Mouse (Mus musculus) bone marrow, adult 2 months (tissue): ENCODE data around the gene Lrrc71.

Experiments used
- CTCF ChIP-seq: fragments of 200-500 bp; IDR thresholded peaks from 2 replicates; pipeline ENCODE4 v1.5.1; 2011; ENCODE audit warnings: low read length, control low read depth; ENCODE audit not compliant: control insufficient read depth, insufficient read depth
- POLR2A ChIP-seq: fragments of 200-500 bp; IDR thresholded peaks from 2 replicates; pipeline ENCODE4 v1.6.1; 2011; ENCODE audit warnings: low read depth, mild to moderate bottlenecking, control low read depth, low read length, borderline replicate concordance; ENCODE audit not compliant: control insufficient read depth

DNA sequence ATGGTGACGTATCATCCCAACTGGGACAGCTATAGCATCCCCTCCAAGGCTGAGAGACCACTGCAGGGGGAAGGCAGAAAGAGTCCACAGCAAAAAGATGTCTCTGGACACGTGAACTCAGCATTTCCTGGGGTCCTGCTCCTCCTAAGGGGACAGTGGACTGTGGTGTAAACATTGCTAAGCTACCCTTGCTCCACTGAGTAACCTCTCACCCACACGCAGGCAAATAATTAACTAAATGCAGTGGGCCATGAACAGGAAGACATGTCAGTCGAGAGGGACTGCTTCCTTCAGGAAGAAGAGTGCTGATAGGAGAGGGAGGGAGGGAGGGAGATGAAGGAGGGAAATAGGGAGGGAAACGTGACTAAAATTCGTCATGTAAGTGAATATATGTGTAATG is 22.7 kb upstream of the Lrrc71 start:
- no peak for TF ChIP-seq POLR2A
- TF ChIP-seq CTCF, result no peak
